Mouse (Mus musculus) kidney, adult 2 months (tissue): Measurements from ENCODE around the gene Zfp750. TPM values are rescaled to one million over a fixed set of nuclear protein-coding genes. Genes with fewer than 3 reads are reported as not detected.

Experiments used
- DNase-seq: peaks from one replicate; pipeline ENCODE4 v3.0.0; 2021
- H3K27ac ChIP-seq: fragments of 200-500 bp; 2 replicates; pipeline ENCODE4 v1.5.1; 2012; ENCODE audit warnings: low read depth, low read length, control low read depth, inconsistent platforms; ENCODE audit not compliant: insufficient read depth
- H3K27me3 ChIP-seq: fragments of 200-500 bp; replicated peaks from 2 replicates; pipeline ENCODE4 v1.6.1; 2012; ENCODE audit warnings: mild to moderate bottlenecking, moderate library complexity, low read length, inconsistent platforms; ENCODE audit not compliant: control insufficient read depth, insufficient read depth
- H3K36me3 ChIP-seq: fragments of 200-500 bp; 2 replicates; pipeline ENCODE4 v1.6.1; 2012; ENCODE audit warnings: mild to moderate bottlenecking, moderate library complexity, low read length, inconsistent platforms; ENCODE audit not compliant: control insufficient read depth, insufficient read depth
- H3K4me1 ChIP-seq: fragments of 200-500 bp; 2 replicates; pipeline ENCODE4 v1.6.1; 2011; ENCODE audit warnings: low read length; ENCODE audit not compliant: control insufficient read depth, insufficient read depth
- H3K4me3 ChIP-seq: fragments of 200-500 bp; 2 replicates; pipeline ENCODE4 v1.5.1; 2011; ENCODE audit warnings: mild to moderate bottlenecking, low read depth, low read length, control low read depth; ENCODE audit not compliant: insufficient read depth
- CTCF ChIP-seq: fragments of 200-500 bp; conservative IDR thresholded peaks from 2 replicates; pipeline ENCODE4 v1.5.1; 2011; ENCODE audit warnings: low read depth, mild to moderate bottlenecking, control low read depth, low read length, moderate library complexity, mixed read lengths; ENCODE audit not compliant: insufficient read depth, insufficient read length
- POLR2A ChIP-seq: fragments of 200-500 bp; IDR thresholded peaks from one replicate; pipeline ENCODE4 v1.6.1; 2011; ENCODE audit warnings: low read depth, low read length, control low read depth
- WGBS: fragments of 180-500 bp; shearing (Covaris S2); methylation state at CpG from one replicate; pipeline ENCODE4 v1.1.7; 2018; 5-methylcytosine and 5-hydroxymethylcytosine counted together
- polyA plus RNA-seq: library from polyadenylated mRNA; depleted of rRNA; stranded (reverse); fragments of >200 nt; gene quantifications from 2 replicates; pipeline ENCODE4 v1.2.3, GENCODE M21; 2012

Gene Zfp750
- polyA plus RNA-seq, 1 experiment: 3.3 TPM

GRCm38 (mm10) chr11:121548996-121549842 is 30.1 kb upstream of the Zfp750 start:
- no peak overlapping the region for H3K4me3 ChIP-seq
- H3K27ac ChIP-seq: 0 out of 2 replicates have a peak overlapping the region, but pooled peaks have one; percentile 1
- no peaks in the 10 kb centered on the region for H3K27me3 ChIP-seq
- TF ChIP-seq POLR2A: no peak
- TF ChIP-seq CTCF: no peak
- 67% methylated on average over 12 of the region's 12 CpGs for WGBS
- peak; percentile 72 for DNase-seq
- no peaks in the 10 kb centered on the region for H3K36me3 ChIP-seq
- H3K4me1 ChIP-seq: peaks cover 39% of the 10 kb centered on the region

GRCm38 (mm10) chr11:121547925-121548324 is 28.8 kb upstream of the Zfp750 start:
- no peak for DNase-seq
- Histone ChIP-seq H3K4me1 (peaks cover 51% of the 10 kb centered on the region), H3K27ac (no peak overlapping the region), H3K27me3 (no peaks in the 10 kb centered on the region), H3K36me3 (no peaks in the 10 kb centered on the region), H3K4me3 (no peak overlapping the region)
- TF ChIP-seq POLR2A: no peak
- no peak for TF ChIP-seq CTCF
- 83% methylated on average over 4 of the region's 4 CpGs for WGBS

GRCm38 (mm10) chr11:121547234-121547633 is 28.1 kb upstream of the Zfp750 start:
- Histone ChIP-seq H3K27me3 (no peaks in the 10 kb centered on the region), H3K4me3 (no peak overlapping the region), H3K36me3 (no peaks in the 10 kb centered on the region), H3K4me1 (peaks cover 51% of the 10 kb centered on the region), H3K27ac (no peak overlapping the region)
- WGBS: 64% methylated on average over 5 of the region's 5 CpGs
- TF ChIP-seq POLR2A: no peak
- DNase-seq: peak; percentile 49

GRCm38 (mm10) chr11:121545398-121546034 is 26.4 kb upstream of the Zfp750 start:
- WGBS: 75% methylated on average over 3 of the region's 3 CpGs
- Histone ChIP-seq H3K36me3 (no peaks in the 10 kb centered on the region), H3K27ac (no peak overlapping the region), H3K27me3 (no peaks in the 10 kb centered on the region), H3K4me1 (peaks cover 39% of the 10 kb centered on the region), H3K4me3 (no peak overlapping the region)
- TF ChIP-seq POLR2A (no peak), CTCF (no peak)
- no peak for DNase-seq

GRCm38 (mm10) chr11:121544755-121545397 is 25.7 kb upstream of the Zfp750 start:
- no peaks in the 10 kb centered on the region for H3K27me3 ChIP-seq
- peaks cover 35% of the 10 kb centered on the region for H3K4me1 ChIP-seq
- peak overlapping the region; percentile 10; the same call in 1 of the 2 replicates for H3K27ac ChIP-seq
- no peak overlapping the region for H3K4me3 ChIP-seq
- no peak for TF ChIP-seq POLR2A
- TF ChIP-seq CTCF: no peak
- WGBS: 43% methylated on average over 7 of the region's 7 CpGs
- DNase-seq: no peak
- H3K36me3 ChIP-seq: no peaks in the 10 kb centered on the region

- WGBS: 36% methylated on average over 9 of the region's 9 CpGs
- Histone ChIP-seq H3K27ac (peak overlapping the region; percentile 63), H3K4me1 (peaks cover 26% of the 10 kb centered on the region), H3K4me3 (no peak overlapping the region), H3K36me3 (no peaks in the 10 kb centered on the region), H3K27me3 (no peaks in the 10 kb centered on the region)
- TF ChIP-seq POLR2A (peak; percentile 10), CTCF (no peak)
- peak; percentile 85 for DNase-seq
Measured at GRCm38 (mm10) chr11:121543922-121544321, 24.8 kb upstream of the Zfp750 start.
